Mouse (Mus musculus): Measurements from ENCODE around the gene Gpc6. TPM values are rescaled to one million over a fixed set of nuclear protein-coding genes. Genes with fewer than 3 reads are reported as not detected.

The Gpc6 gene
- polyA plus RNA-seq, 1 experiment from 2014 or later = 34.9 TPM

DNA sequence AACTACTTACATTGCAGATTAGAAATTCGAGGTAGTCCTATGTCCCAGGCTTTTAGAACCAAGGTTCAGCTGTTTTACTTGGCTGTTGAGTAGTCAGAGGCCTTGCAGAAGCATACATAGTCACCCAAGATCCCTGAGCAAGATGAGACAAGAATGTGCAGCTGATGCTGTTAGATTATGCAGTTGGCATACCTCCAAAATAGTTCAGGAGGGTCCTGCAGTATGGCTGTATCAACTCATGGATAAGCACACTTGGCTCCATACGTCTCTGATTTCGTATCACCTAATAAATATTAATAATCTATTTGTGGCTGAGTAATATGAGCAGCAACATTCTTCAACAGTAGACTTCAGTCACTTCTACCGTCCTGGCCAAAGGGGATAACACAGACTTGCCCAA is 737.1 kb downstream of the Gpc6 start:
- Histone ChIP-seq H3K9me3 (replicated peaks; ENCODE audit: control insufficient read depth, low read length) (no peaks in the 10 kb centered on the region), H3K4me2 (ENCODE audit: low read depth, low read length) (no peak overlapping the region), H3K4me3 (ENCODE audit: low read depth, low read length) (no peak overlapping the region), H3K27me3 (ENCODE audit: control insufficient read depth, insufficient read depth, low read length) (no peaks in the 10 kb centered on the region), H3K36me3 (replicated peaks; ENCODE audit: control insufficient read depth, insufficient read depth, low read depth, low read length) (no peaks in the 10 kb centered on the region), H3K27ac (replicated peaks; ENCODE audit: low read depth, low read length) (no peak overlapping the region), H3K4me1 (ENCODE audit: control insufficient read depth, insufficient read depth, low read length) (no peaks in the 10 kb centered on the region), H3K9ac (replicated peaks; ENCODE audit: low read length) (no peak overlapping the region)
- DNase-seq (ENCODE audit: low spot score) (no peak), ATAC-seq (replicated peaks; ENCODE audit: insufficient number of reproducible peaks, low FRiP score, low TSS enrichment, low read depth) (no peak)
- WGBS = 86% methylated on average over 4 of the region's 4 CpGs

DNA sequence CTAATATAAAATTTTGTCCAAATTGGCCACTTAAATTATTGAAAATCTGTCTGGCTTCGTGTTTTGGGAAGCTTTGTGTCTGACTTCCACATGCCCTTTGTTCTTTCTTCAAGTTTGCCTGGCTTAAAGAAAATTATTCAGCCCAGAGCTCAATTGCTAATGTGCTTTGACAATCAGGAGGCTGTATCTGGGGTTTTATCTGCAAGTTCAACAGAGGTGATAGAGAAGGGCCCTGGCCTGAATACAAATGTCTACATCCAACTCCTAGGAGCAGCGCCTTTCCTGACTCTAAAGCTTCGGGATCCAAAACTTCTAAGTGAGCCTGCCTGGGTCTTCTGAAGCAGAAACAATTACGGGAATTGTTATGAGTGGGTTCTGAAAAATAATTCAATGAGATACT is 739.7 kb downstream of the Gpc6 start:
- no peak overlapping the region for H3K4me2 ChIP-seq (ENCODE audit: low read depth, low read length)
- H3K9ac ChIP-seq (replicated peaks; ENCODE audit: low read length) = no peak overlapping the region
- H3K27me3 ChIP-seq (ENCODE audit: control insufficient read depth, insufficient read depth, low read length) = no peaks in the 10 kb centered on the region
- no peaks in the 10 kb centered on the region for H3K9me3 ChIP-seq (replicated peaks; ENCODE audit: control insufficient read depth, low read length)
- no peak overlapping the region for H3K27ac ChIP-seq (replicated peaks; ENCODE audit: low read depth, low read length)
- WGBS = 73% methylated on average over 4 of the region's 4 CpGs
- DNase-seq (ENCODE audit: low spot score) (no peak), ATAC-seq (replicated peaks; ENCODE audit: insufficient number of reproducible peaks, low FRiP score, low TSS enrichment, low read depth) (no peak)
- H3K4me1 ChIP-seq (ENCODE audit: control insufficient read depth, insufficient read depth, low read length) = no peaks in the 10 kb centered on the region
- no peak overlapping the region for H3K4me3 ChIP-seq (ENCODE audit: low read depth, low read length)
- H3K36me3 ChIP-seq (replicated peaks; ENCODE audit: control insufficient read depth, insufficient read depth, low read depth, low read length) = no peaks in the 10 kb centered on the region

GRCm38 (mm10) chr14:117666126-117666525 is 741.0 kb downstream of the Gpc6 start:
- Histone ChIP-seq H3K4me2 (ENCODE audit: low read depth, low read length) (no peak overlapping the region), H3K27ac (replicated peaks; ENCODE audit: low read depth, low read length) (no peak overlapping the region), H3K36me3 (replicated peaks; ENCODE audit: control insufficient read depth, insufficient read depth, low read depth, low read length) (no peaks in the 10 kb centered on the region), H3K27me3 (ENCODE audit: control insufficient read depth, insufficient read depth, low read length) (no peaks in the 10 kb centered on the region), H3K9ac (replicated peaks; ENCODE audit: low read length) (no peak overlapping the region), H3K4me3 (ENCODE audit: low read depth, low read length) (no peak overlapping the region), H3K9me3 (replicated peaks; ENCODE audit: control insufficient read depth, low read length) (no peaks in the 10 kb centered on the region), H3K4me1 (ENCODE audit: control insufficient read depth, insufficient read depth, low read length) (no peaks in the 10 kb centered on the region)
- WGBS = 98% methylated on average over 2 of the region's 2 CpGs
- DNase-seq (ENCODE audit: low spot score) (no peak), ATAC-seq (replicated peaks; ENCODE audit: insufficient number of reproducible peaks, low FRiP score, low TSS enrichment, low read depth) (no peak)

DNA sequence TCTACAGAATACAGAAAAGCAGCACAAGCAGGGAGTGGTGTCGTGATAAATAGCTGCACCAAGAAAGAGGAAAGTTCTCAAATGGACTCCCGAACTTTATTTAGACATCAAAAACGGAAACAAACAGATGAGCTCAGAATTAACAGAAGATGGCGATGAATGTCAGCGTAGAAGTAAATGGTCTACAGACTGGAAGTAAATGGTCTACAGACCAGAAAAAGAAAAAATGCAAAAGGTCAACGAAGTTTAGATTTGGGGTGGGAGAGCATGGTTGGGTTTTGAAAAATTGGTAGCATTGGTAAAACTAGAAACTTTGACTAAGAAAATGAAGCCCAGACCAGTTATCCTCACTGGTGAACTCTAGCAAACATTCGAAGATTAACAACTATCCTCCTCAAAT is 748.4 kb downstream of the Gpc6 start:
- no peak for ATAC-seq (replicated peaks; ENCODE audit: insufficient number of reproducible peaks, low FRiP score, low TSS enrichment, low read depth)
- no peaks in the 10 kb centered on the region for H3K36me3 ChIP-seq (replicated peaks; ENCODE audit: control insufficient read depth, insufficient read depth, low read depth, low read length)
- H3K4me3 ChIP-seq (ENCODE audit: low read depth, low read length) = no peak overlapping the region
- no peak overlapping the region for H3K27ac ChIP-seq (replicated peaks; ENCODE audit: low read depth, low read length)
- DNase-seq (ENCODE audit: low spot score) = no peak
- H3K27me3 ChIP-seq (ENCODE audit: control insufficient read depth, insufficient read depth, low read length) = no peaks in the 10 kb centered on the region
- no peaks in the 10 kb centered on the region for H3K9me3 ChIP-seq (replicated peaks; ENCODE audit: control insufficient read depth, low read length)
- no peaks in the 10 kb centered on the region for H3K4me1 ChIP-seq (ENCODE audit: control insufficient read depth, insufficient read depth, low read length)
- 93% methylated on average over 7 of the region's 7 CpGs for WGBS
- H3K9ac ChIP-seq (replicated peaks; ENCODE audit: low read length) = no peak overlapping the region
- no peak overlapping the region for H3K4me2 ChIP-seq (ENCODE audit: low read depth, low read length)

DNA sequence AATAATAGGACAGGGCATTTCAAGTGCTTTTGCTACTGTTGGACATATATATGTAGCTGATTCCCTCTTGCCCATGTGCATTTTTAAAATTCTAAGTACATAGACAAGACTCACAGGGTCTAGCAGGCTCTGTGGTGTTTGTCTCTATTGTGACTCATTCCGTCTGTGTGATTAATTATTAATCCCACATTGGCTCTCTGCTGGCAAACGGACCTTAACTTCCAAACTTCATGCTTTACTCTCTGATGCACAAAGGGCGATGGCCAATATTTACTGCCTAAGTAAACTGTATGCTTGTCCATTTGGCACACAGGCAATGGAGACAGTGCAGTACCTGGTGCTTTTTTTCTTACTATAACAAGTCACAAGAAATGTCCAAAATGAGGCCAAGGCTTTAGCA is 749.4 kb downstream of the Gpc6 start:
- no peaks in the 10 kb centered on the region for H3K4me1 ChIP-seq (ENCODE audit: control insufficient read depth, insufficient read depth, low read length)
- no peak overlapping the region for H3K4me2 ChIP-seq (ENCODE audit: low read depth, low read length)
- H3K9me3 ChIP-seq (replicated peaks; ENCODE audit: control insufficient read depth, low read length) = no peaks in the 10 kb centered on the region
- WGBS = 86% methylated on average over 3 of the region's 3 CpGs
- no peak overlapping the region for H3K4me3 ChIP-seq (ENCODE audit: low read depth, low read length)
- ATAC-seq (replicated peaks; ENCODE audit: insufficient number of reproducible peaks, low FRiP score, low TSS enrichment, low read depth) = no peak
- no peak overlapping the region for H3K27ac ChIP-seq (replicated peaks; ENCODE audit: low read depth, low read length)
- H3K36me3 ChIP-seq (replicated peaks; ENCODE audit: control insufficient read depth, insufficient read depth, low read depth, low read length) = no peaks in the 10 kb centered on the region
- no peak for DNase-seq (ENCODE audit: low spot score)
- H3K27me3 ChIP-seq (ENCODE audit: control insufficient read depth, insufficient read depth, low read length) = no peaks in the 10 kb centered on the region
- H3K9ac ChIP-seq (replicated peaks; ENCODE audit: low read length) = no peak overlapping the region

GRCm38 (mm10) chr14:117679926-117680325 is 754.8 kb downstream of the Gpc6 start:
- ATAC-seq (replicated peaks; ENCODE audit: insufficient number of reproducible peaks, low FRiP score, low TSS enrichment, low read depth) = no peak
- DNase-seq (ENCODE audit: low spot score) = no peak
- no peak overlapping the region for H3K9ac ChIP-seq (replicated peaks; ENCODE audit: low read length)
- no peak overlapping the region for H3K4me3 ChIP-seq (ENCODE audit: low read depth, low read length)
- H3K27me3 ChIP-seq (ENCODE audit: control insufficient read depth, insufficient read depth, low read length) = no peaks in the 10 kb centered on the region
- no peak overlapping the region for H3K27ac ChIP-seq (replicated peaks; ENCODE audit: low read depth, low read length)
- H3K9me3 ChIP-seq (replicated peaks; ENCODE audit: control insufficient read depth, low read length) = no peaks in the 10 kb centered on the region
- no peaks in the 10 kb centered on the region for H3K36me3 ChIP-seq (replicated peaks; ENCODE audit: control insufficient read depth, insufficient read depth, low read depth, low read length)
- 76% methylated on average over 3 of the region's 3 CpGs for WGBS
- H3K4me1 ChIP-seq (ENCODE audit: control insufficient read depth, insufficient read depth, low read length) = no peaks in the 10 kb centered on the region
- no peak overlapping the region for H3K4me2 ChIP-seq (ENCODE audit: low read depth, low read length)

- H3K9me3 ChIP-seq (replicated peaks; ENCODE audit: control insufficient read depth, low read length) = no peaks in the 10 kb centered on the region
- no peak overlapping the region for H3K27ac ChIP-seq (replicated peaks; ENCODE audit: low read depth, low read length)
- ATAC-seq (replicated peaks; ENCODE audit: insufficient number of reproducible peaks, low FRiP score, low TSS enrichment, low read depth) (peak; percentile 39; the same call in 1 of the 2 replicates), DNase-seq (ENCODE audit: low spot score) (peak; percentile 42)
- H3K4me2 ChIP-seq (ENCODE audit: low read depth, low read length) = no peak overlapping the region
- no peaks in the 10 kb centered on the region for H3K4me1 ChIP-seq (ENCODE audit: control insufficient read depth, insufficient read depth, low read length)
- no peak overlapping the region for H3K9ac ChIP-seq (replicated peaks; ENCODE audit: low read length)
- no peak overlapping the region for H3K4me3 ChIP-seq (ENCODE audit: low read depth, low read length)
- no peaks in the 10 kb centered on the region for H3K36me3 ChIP-seq (replicated peaks; ENCODE audit: control insufficient read depth, insufficient read depth, low read depth, low read length)
- H3K27me3 ChIP-seq (ENCODE audit: control insufficient read depth, insufficient read depth, low read length) = no peaks in the 10 kb centered on the region
- 62% methylated on average over 5 of the region's 5 CpGs for WGBS
Observed at GRCm38 (mm10) chr14:117681321-117681921, 756.3 kb downstream of the Gpc6 start.

DNA sequence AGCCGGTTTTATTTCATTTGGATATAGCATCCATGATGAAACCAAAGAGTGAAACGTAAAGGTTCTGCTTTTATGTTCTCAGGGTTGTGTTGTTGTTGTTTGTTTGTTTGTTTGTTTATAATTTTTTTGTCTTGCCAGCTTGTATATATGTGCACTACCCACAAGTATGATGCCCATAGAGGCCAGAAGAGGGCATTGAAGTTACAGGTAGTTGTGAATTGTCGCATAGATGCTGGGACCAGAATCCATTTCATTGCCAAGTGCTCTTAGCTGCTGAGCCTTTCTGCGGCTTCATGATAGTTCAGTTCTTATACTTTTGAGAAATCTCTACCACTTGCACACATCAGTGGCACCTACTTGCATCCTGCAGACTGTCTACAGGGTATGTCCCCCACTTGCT is 758.0 kb downstream of the Gpc6 start:
- DNase-seq (ENCODE audit: low spot score) (no peak), ATAC-seq (replicated peaks; ENCODE audit: insufficient number of reproducible peaks, low FRiP score, low TSS enrichment, low read depth) (no peak)
- Histone ChIP-seq H3K4me3 (ENCODE audit: low read depth, low read length) (no peak overlapping the region), H3K4me2 (ENCODE audit: low read depth, low read length) (no peak overlapping the region), H3K9me3 (replicated peaks; ENCODE audit: control insufficient read depth, low read length) (no peaks in the 10 kb centered on the region), H3K27ac (replicated peaks; ENCODE audit: low read depth, low read length) (no peak overlapping the region), H3K36me3 (replicated peaks; ENCODE audit: control insufficient read depth, insufficient read depth, low read depth, low read length) (no peaks in the 10 kb centered on the region), H3K4me1 (ENCODE audit: control insufficient read depth, insufficient read depth, low read length) (no peaks in the 10 kb centered on the region), H3K27me3 (ENCODE audit: control insufficient read depth, insufficient read depth, low read length) (no peaks in the 10 kb centered on the region), H3K9ac (replicated peaks; ENCODE audit: low read length) (no peak overlapping the region)
- WGBS = 93% methylated on average over 4 of the region's 4 CpGs

All from embryonic facial prominence, embryonic 11.5 days (tissue).